Mouse (Mus musculus): ENCODE measurements at regions not wholly inside any gene's neighbourhood (a gene's known extent, or its start where the extent isn't known, plus 50 kb on each side); places are given as distances from the start of the nearest gene placed in this dataset.
"Not testable (repeated sequence)": the region's sequence is repeated elsewhere in the genome, so short reads cannot be mapped to it uniquely, and the experiment has no call there.

- in situ Hi-C loops (cut with MboI, MseI) = no loop called here
Observed at GRCm38 (mm10) chrX:17818325-17818724, 246.2 kb upstream of the Fundc1 start.

DNA sequence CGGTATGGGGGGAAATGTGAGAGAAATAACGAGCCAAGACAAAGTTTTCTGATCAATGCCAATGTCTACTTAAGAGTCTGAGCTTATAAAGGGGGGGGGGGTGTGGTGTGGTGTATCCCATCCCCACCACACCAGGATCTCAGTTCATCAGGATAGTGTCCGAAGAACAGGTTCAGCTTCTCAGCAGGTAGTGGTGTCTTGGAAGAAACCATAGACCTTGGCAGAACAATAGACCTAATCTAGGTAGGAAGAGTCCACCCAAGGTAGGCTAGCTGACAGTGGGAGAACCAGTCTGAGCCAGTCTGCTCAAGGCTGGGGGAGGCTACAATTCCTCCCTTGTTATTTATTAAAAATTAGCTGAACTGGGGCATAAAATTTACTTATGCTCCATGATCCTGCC lies 245.5 kb upstream of the Fundc1 start:
- in situ Hi-C loops (cut with MboI, MseI) = no loop called here

DNA sequence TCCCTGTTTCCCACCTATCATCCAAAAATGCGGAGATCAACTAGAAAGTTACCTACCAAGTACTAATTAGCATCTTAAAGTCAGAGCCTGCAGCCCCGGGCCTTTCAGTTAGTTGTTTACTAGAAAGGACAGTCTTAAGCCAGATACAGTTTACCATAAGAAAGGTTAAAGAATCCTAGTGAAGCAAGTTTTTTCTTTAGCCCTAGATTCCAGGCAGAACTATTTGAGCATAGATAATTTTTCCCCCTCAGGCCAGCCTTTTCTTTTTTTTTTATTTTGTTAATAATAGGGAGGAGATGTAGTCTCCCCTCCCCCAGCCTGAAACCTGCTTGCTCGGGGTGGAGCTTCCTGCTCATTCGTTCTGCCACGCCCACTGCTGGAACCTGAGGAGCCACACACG lies 215.9 kb upstream of the Fundc1 start:
- in situ Hi-C loops (cut with MboI, MseI) = not testable (repeated sequence)

DNA sequence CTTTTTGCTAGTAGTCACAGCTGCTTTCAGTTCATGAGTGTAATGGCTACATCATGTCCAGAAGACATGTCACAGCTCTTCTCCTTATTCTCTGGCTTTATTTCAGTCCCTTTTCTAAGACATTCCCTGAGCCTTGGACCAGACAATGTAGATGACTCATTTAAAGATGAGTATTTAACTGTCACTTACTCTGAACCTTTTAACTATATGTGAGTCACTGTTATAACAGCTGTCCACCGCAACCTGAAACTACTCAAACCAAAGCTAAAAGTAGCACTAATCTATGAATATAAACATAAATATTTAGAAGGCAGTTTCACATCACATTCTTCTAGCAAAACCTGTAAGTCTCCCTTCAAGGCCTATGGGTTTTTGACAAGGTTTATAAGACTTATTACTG lies 203.8 kb upstream of the Fundc1 start:
- in situ Hi-C loops (cut with MboI, MseI) = no loop called here

DNA sequence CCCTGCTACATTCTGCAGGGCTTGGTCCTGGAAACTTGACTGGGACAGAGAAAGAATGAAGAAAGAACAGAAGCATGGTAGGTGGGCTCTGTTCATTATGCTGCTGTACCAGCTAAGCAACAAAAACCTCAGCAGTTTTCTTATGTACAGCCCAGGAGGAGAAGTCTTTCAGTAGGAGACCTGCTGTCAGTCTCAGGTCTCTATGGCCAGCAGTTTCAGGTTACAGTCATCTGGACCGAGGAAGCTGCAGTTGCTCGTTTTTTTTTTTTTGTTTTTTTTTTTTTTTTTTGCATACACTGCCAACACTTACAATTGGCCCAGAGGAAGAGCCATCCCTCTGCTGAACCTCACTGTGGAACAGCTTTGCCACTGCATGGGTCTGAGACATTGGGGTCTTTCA lies 180.7 kb upstream of the Fundc1 start:
- in situ Hi-C loops (cut with MboI, MseI) = no loop called here

- in situ Hi-C loops (cut with MboI, MseI) = no loop called here
Observed at GRCm38 (mm10) chrX:17751466-17751865, 179.3 kb upstream of the Fundc1 start.

- in situ Hi-C loops (cut with MboI, MseI) = no loop called here
Observed at GRCm38 (mm10) chrX:17730233-17730632, 158.1 kb upstream of the Fundc1 start.

DNA sequence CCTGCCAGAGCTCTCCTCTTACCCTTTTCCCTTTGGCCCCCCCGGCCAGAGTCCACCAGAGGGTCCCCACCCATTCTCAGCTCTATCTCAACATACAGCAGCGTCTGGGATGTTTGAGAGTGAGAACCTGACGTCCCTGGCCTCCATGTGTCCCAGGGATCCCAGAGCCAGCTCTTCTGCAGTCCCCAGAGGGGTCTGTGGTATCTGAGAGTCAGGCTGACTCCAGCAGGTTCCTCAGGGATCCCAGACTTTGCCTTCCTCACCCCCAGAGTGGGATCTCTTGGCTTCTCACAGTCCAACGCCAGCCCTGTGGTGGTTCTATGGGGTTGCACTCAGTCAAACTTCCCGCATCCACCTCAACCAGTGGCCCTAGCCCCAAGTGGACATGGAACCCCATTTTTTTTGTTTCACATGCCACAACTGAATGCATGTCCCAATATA lies 153.7 kb upstream of the Fundc1 start:
- in situ Hi-C loops (cut with MboI, MseI) = no loop called here

DNA sequence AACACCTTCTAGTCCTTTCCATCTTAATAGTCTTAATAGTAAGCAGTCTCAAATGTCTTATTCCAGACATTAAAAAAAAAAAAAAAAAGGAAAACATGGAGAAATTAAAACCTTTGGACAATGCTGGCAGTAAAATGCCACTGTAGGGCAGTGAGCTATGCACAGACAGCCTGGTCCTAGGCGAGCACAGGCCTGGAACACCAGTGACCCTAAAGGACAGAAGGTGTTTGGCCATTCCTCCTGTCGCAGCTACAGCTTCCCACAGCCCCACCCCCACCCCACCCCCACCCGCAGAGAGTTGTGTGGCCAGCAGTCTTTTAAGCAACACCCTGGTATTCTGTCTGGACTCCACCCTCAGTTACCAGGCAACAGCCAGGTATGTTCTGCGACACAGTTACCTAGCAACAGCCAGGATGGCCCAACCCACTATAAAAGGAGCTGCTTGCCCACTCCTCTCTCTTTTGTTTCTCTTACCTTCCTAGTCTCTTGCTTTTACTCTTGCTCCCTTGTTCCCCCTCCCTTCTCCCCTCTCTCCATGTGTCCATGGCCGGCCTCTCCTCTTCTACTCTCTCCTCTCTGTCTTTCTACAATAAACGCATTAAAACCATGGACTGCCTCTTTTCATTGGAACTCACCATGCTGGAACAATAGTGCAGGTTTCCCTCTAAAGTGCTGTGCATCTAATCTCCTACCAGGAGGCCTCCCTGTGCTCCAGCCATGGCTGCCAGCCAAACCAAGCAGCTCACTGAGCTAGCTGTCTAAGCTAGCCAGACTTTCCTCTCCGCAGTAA lies 153.1 kb upstream of the Fundc1 start:
- in situ Hi-C loops (cut with MboI, MseI) = loop anchor here in 1 of 2 experiments (5.0 kb wide), 1 partner anchor 102 kb away; no protein-coding TSS in a partner anchor

DNA sequence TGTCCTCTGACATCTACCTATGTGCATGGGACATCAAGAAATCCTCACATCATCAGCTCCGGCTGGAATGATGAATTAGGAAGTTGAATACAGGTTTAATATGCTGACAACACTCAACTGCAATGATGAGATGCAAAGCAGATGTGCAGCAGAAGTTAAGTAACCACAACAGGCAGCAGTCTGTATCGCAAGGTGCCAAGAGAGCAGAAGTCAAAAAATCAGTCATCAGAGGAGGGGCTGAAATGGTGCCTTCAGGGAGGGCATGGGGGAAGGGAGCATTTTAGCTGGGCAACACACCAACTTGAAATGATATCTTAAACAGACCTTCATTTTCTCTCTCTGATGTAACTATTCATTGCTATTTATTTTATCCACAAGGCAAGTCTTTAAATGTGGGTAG lies 152.3 kb upstream of the Fundc1 start:
- in situ Hi-C loops (cut with MboI, MseI) = loop anchor here in 1 of 2 experiments (5.0 kb wide), 1 partner anchor 103 kb away; no protein-coding TSS in a partner anchor

GRCm38 (mm10) chrX:17721866-17722625 lies 149.9 kb upstream of the Fundc1 start:
- in situ Hi-C loops (cut with MboI, MseI) = loop anchor here in 1 of 2 experiments (5.0 kb wide), 1 partner anchor 105 kb away; no protein-coding TSS in a partner anchor

- in situ Hi-C loops (cut with MboI, MseI) = no loop called here
Observed at GRCm38 (mm10) chrX:17714534-17714933, 142.4 kb upstream of the Fundc1 start.

- in situ Hi-C loops (cut with MboI, MseI) = no loop called here
Observed at GRCm38 (mm10) chrX:17712919-17713318, 140.8 kb upstream of the Fundc1 start.

- in situ Hi-C loops (cut with MboI, MseI) = no loop called here
Observed at GRCm38 (mm10) chrX:17712475-17712874, 140.3 kb upstream of the Fundc1 start.
